In genomic region chr14:23114456-23114855, GRCm38 (mm10) we compare ENCODE assay signal across 12 mouse cellular contexts.
"Had no signal": no experiment of that assay in that cellular context is flagged by ENCODE, and none has a peak within 500 bp of the region (broad histone marks: within the 10 kb centered on the region; RNA-seq: fewer than 3 reads in every experiment).

No protein-coding gene starts in this region.

- H3K27me3 ChIP-seq: liver, embryonic 13.5 days; lung, embryonic 15.5 days; midbrain, embryonic 12.5 days; neural tube, embryonic 15.5 days had no signal

- ATAC-seq: liver, postnatal 0 days; midbrain, embryonic 16.5 days had no signal

- DNase-seq: liver; liver, embryonic 13.5 days; liver, postnatal 0 days; right cerebral cortex, postnatal 14 days; thymus, postnatal 14 days had no signal

- H3K4me1 ChIP-seq: liver, embryonic 13.5 days; lung, embryonic 15.5 days; midbrain, embryonic 12.5 days; neural tube, embryonic 15.5 days had no signal

- H3K36me3 ChIP-seq: liver, embryonic 13.5 days; lung, embryonic 15.5 days; midbrain, embryonic 12.5 days; neural tube, embryonic 15.5 days had no signal

- H3K27ac ChIP-seq: kidney, postnatal 0 days; left cerebral cortex, adult 2 months; liver, embryonic 13.5 days; lung, embryonic 15.5 days; macrophage; midbrain, embryonic 12.5 days; neural tube, embryonic 15.5 days had no signal

- H3K9me3 ChIP-seq: liver, embryonic 13.5 days; lung, embryonic 15.5 days; midbrain, embryonic 12.5 days; neural tube, embryonic 15.5 days had no signal

- H3K9ac ChIP-seq: liver, embryonic 13.5 days; liver, postnatal 0 days; lung, embryonic 15.5 days; midbrain, embryonic 12.5 days; neural tube, embryonic 15.5 days had no signal

- H3K4me3 ChIP-seq: left cerebral cortex, adult 2 months; liver, embryonic 13.5 days; lung, embryonic 15.5 days; midbrain, embryonic 12.5 days; neural tube, embryonic 15.5 days had no signal

- H3K4me2 ChIP-seq: liver, embryonic 13.5 days; lung, embryonic 15.5 days; midbrain, embryonic 12.5 days; neural tube, embryonic 15.5 days had no signal
